Mouse (Mus musculus): ENCODE results near the gene Nt5c.

- TF ChIP-seq POLR2A (IDR thresholded peaks at IDR 0.05; ENCODE audit: control insufficient read depth, extremely low read depth, insufficient read depth, low read length, poor library complexity) = no peak
- no peak for TF ChIP-seq CTCF (IDR thresholded peaks at IDR 0.05; ENCODE audit: borderline replicate concordance, control insufficient read depth, extremely low read depth, insufficient read depth, low read length, poor library complexity)
Observed at GRCm38 (mm10) chr11:115519581-115519980, 27.9 kb upstream of the Nt5c start.
